Mouse (Mus musculus) 3T3-L1 (cell line): Measurements from ENCODE around the gene Exosc10.

Experiments used
- DNase-seq: peaks from one replicate; pipeline ENCODE4 v3.0.0-alpha.2; 2015; ENCODE audit warnings: low read depth, low spot score

The Exosc10 gene

GRCm38 (mm10) chr4:148558297-148559000, at the start of gene Exosc10:
Gene Exosc10, plus strand, starts transcription at chr4:148558429.
- peak; percentile 78 for DNase-seq

- DNase-seq = no peak
Measured at GRCm38 (mm10) chr4:148509450-148510084, 48.7 kb upstream of the Exosc10 start.

- DNase-seq = peak; percentile 61
Measured at GRCm38 (mm10) chr4:148510691-148511090, 47.5 kb upstream of the Exosc10 start.

- no peak for DNase-seq
Measured at GRCm38 (mm10) chr4:148511334-148511733, 46.9 kb upstream of the Exosc10 start.

GRCm38 (mm10) chr4:148513021-148513559, 45.1 kb upstream of the Exosc10 start:
- peak; percentile 88 for DNase-seq

- DNase-seq = peak; percentile 29
Measured at GRCm38 (mm10) chr4:148515313-148515712, 42.9 kb upstream of the Exosc10 start.

- no peak for DNase-seq
Measured at GRCm38 (mm10) chr4:148517809-148518208, 40.4 kb upstream of the Exosc10 start.

GRCm38 (mm10) chr4:148518235-148518795, 39.9 kb upstream of the Exosc10 start:
- DNase-seq = no peak

- peak; percentile 97 for DNase-seq
Measured at GRCm38 (mm10) chr4:148523538-148523937, 34.7 kb upstream of the Exosc10 start.

GRCm38 (mm10) chr4:148527158-148527910, 30.9 kb upstream of the Exosc10 start:
- DNase-seq = peak; percentile 74

GRCm38 (mm10) chr4:148530351-148530750, 27.9 kb upstream of the Exosc10 start:
- DNase-seq = no peak

GRCm38 (mm10) chr4:148530778-148531177, 27.5 kb upstream of the Exosc10 start:
- DNase-seq = no peak

GRCm38 (mm10) chr4:148531341-148531740, 26.9 kb upstream of the Exosc10 start:
- DNase-seq = no peak

GRCm38 (mm10) chr4:148532516-148532915, 25.7 kb upstream of the Exosc10 start:
- DNase-seq = no peak

- no peak for DNase-seq
Measured at GRCm38 (mm10) chr4:148533613-148534328, 24.5 kb upstream of the Exosc10 start.

- no peak for DNase-seq
Measured at GRCm38 (mm10) chr4:148535876-148536275, 22.4 kb upstream of the Exosc10 start.

- DNase-seq = no peak
Measured at GRCm38 (mm10) chr4:148549106-148549505, 9.1 kb upstream of the Exosc10 start.

GRCm38 (mm10) chr4:148557766-148558165, 463 bp upstream of the Exosc10 start:
- peak; percentile 11 for DNase-seq

- DNase-seq = no peak
Measured at GRCm38 (mm10) chr4:148562676-148563075, 4.4 kb downstream of the Exosc10 start.

GRCm38 (mm10) chr4:148563595-148563994, 5.4 kb downstream of the Exosc10 start:
- DNase-seq = no peak

- no peak for DNase-seq
Measured at GRCm38 (mm10) chr4:148570138-148570537, 11.9 kb downstream of the Exosc10 start.
